7 mouse cellular contexts compared by ENCODE assay signal in genomic region chr5:148909402-148909801, GRCm38 (mm10). TPM values are rescaled to one million over a fixed set of nuclear protein-coding genes. Genes with fewer than 3 reads are reported as not detected.
DNase-seq lines count a peak whose midpoint lies in the region; ATAC-seq and TF ChIP-seq lines count a peak whose summit lies in the region.

No protein-coding gene starts in this region.

- no peaks in the 10 kb centered on the region for H3K9me3 ChIP-seq in ES-Bruce4 (replicated peaks; ENCODE audit: control insufficient read depth, insufficient read depth, low read length, poor library complexity, severe bottlenecking)
- H3K9me3 ChIP-seq in heart, embryonic 11.5 days (replicated peaks; ENCODE audit: control insufficient read depth, low read length) = no peaks in the 10 kb centered on the region
- H3K9me3 ChIP-seq in kidney, embryonic 16.5 days (ENCODE audit: low read length) = 0 out of 2 replicates have a peak, but pooled peaks cover 4% of the 10 kb centered on the region

- ATAC-seq in heart, embryonic 11.5 days (replicated peaks; ENCODE audit: insufficient number of reproducible peaks, low FRiP score, low TSS enrichment) = 0 out of 2 replicates have a peak, but pooled peaks have one; percentile 9
- ATAC-seq in kidney, embryonic 16.5 days (ENCODE audit: low FRiP score, low TSS enrichment) = peak; percentile 69
- ATAC-seq in megakaryocyte progenitor cell, adult 5-6 weeks (replicated peaks; ENCODE audit: poor library complexity) = no peak

- peaks cover 6% of the 10 kb centered on the region for H3K4me1 ChIP-seq in ES-Bruce4 (ENCODE audit: control insufficient read depth, insufficient read depth, low read length)
- peaks cover 25% of the 10 kb centered on the region for H3K4me1 ChIP-seq in heart, embryonic 11.5 days (ENCODE audit: control insufficient read depth, insufficient read depth, low read length)
- peaks cover 18% of the 10 kb centered on the region for H3K4me1 ChIP-seq in kidney, embryonic 16.5 days (ENCODE audit: insufficient read depth, low read length)

- peak; percentile 14 for DNase-seq in 3T3-L1 (ENCODE audit: low read depth, low spot score)
- peak; percentile 24 for DNase-seq in neural tube, embryonic 10.5 days (ENCODE audit: extremely low spot score, low spot score)
- no peak for DNase-seq in cerebellum, adult 11 months

- no peaks in the 10 kb centered on the region for H3K36me3 ChIP-seq in ES-Bruce4 (ENCODE audit: control insufficient read depth, insufficient read depth, low read length, poor library complexity, severe bottlenecking)
- H3K36me3 ChIP-seq in heart, embryonic 11.5 days (ENCODE audit: control insufficient read depth, insufficient read depth, low read length) = peaks cover 8% of the 10 kb centered on the region
- H3K36me3 ChIP-seq in kidney, embryonic 16.5 days (ENCODE audit: insufficient read depth, low read length) = peaks cover 15% of the 10 kb centered on the region; the same call in 1 of the 2 replicates

- TF ChIP-seq POLR2A in ES-Bruce4 (IDR thresholded peaks at IDR 0.05; ENCODE audit: insufficient read depth, low read length) = no peak

- H3K27ac ChIP-seq in ES-Bruce4 (ENCODE audit: insufficient read depth, low read length) = no peak overlapping the region
- H3K27ac ChIP-seq in heart, embryonic 11.5 days (ENCODE audit: low read depth, low read length) = peak overlapping the region; percentile 8; the same call in 1 of the 2 replicates
- H3K27ac ChIP-seq in kidney, embryonic 16.5 days (ENCODE audit: low read length) = no peak overlapping the region

- no peak overlapping the region for H3K4me3 ChIP-seq in ES-Bruce4 (ENCODE audit: low read depth, low read length)
- no peak overlapping the region for H3K4me3 ChIP-seq in heart, embryonic 11.5 days (ENCODE audit: low read depth, low read length)
- no peak overlapping the region for H3K4me3 ChIP-seq in kidney, embryonic 16.5 days (ENCODE audit: low read length)

- no peak overlapping the region for H3K9ac ChIP-seq in ES-Bruce4 (ENCODE audit: low read depth, poor library complexity, severe bottlenecking)
- no peak overlapping the region for H3K9ac ChIP-seq in heart, embryonic 11.5 days (ENCODE audit: low read depth, low read length)
- no peak overlapping the region for H3K9ac ChIP-seq in kidney, embryonic 16.5 days (replicated peaks; ENCODE audit: low read length)

- peak overlapping the region; percentile 2; the same call in 1 of the 2 replicates for H3K4me2 ChIP-seq in heart, embryonic 11.5 days
- no peak overlapping the region for H3K4me2 ChIP-seq in kidney, embryonic 16.5 days (replicated peaks; ENCODE audit: low read depth, low read length)

- no peak for TF ChIP-seq EP300 in ES-Bruce4 (IDR thresholded peaks at IDR 0.05; ENCODE audit: insufficient read depth, low read depth, low read length)

- TF ChIP-seq CTCF in ES-Bruce4 (IDR thresholded peaks at IDR 0.05; ENCODE audit: low read depth, low read length) = peak; percentile 31

- H3K27me3 ChIP-seq in ES-Bruce4 (ENCODE audit: control insufficient read depth, insufficient read depth, low read length, poor library complexity, severe bottlenecking) = no peaks in the 10 kb centered on the region
- no peaks in the 10 kb centered on the region for H3K27me3 ChIP-seq in heart, embryonic 11.5 days (ENCODE audit: control insufficient read depth, insufficient read depth, low read length)
- H3K27me3 ChIP-seq in kidney, embryonic 16.5 days (ENCODE audit: insufficient read depth, low read length) = no peaks in the 10 kb centered on the region

- WGBS in heart, embryonic 11.5 days (ENCODE audit: insufficient replicate concordance) = 23% methylated on average over 6 of the region's 6 CpGs
- WGBS in kidney, embryonic 16.5 days = 12% methylated on average over 6 of the region's 6 CpGs

RNA-seq across cellular contexts. Expression of gene Katnal1, which starts 19.7 kb away (rescaled TPM):
- 10.3 and 10.5 TPM in 2 replicates for polyA plus RNA-seq in ES-Bruce4 (2011; ENCODE audit: insufficient read depth, insufficient read length, low read depth, missing spikeins)
- polyA plus RNA-seq in heart, embryonic 11.5 days (2014; fragmentation: Nextera tagmentation; extraction: Ambion mirVana) = 17.4 and 18.5 TPM in 2 replicates
- 10.0 and 12.9 TPM in 2 replicates for polyA plus RNA-seq in kidney, embryonic 16.5 days (2015; fragmentation: Nextera tagmentation; extraction: Ambion mirVana)
- total RNA-seq in megakaryocyte progenitor cell, adult 5-6 weeks (2015) = 5.6 and 6.5 TPM in 2 replicates
- 6.9 and 9.0 TPM in 2 replicates for total RNA-seq in megakaryocyte progenitor cell, adult 5-6 weeks (2017)
